Mouse (Mus musculus) left cerebral cortex, postnatal 36 days (tissue): Measurements from ENCODE around the gene Pgm2l1. TPM values are rescaled to one million over a fixed set of nuclear protein-coding genes. Genes with fewer than 3 reads are reported as not detected.

Experiments
- DNase-seq, 2 experiments: peaks; one replicate each; pipeline ENCODE4 v3.0.0; 2021 to 2022; ENCODE audit warnings: low spot score in 2 of 2, mixed read lengths in 1 of 2
- intact Hi-C: fragments of 180-260 bp; cut with DNase I; formaldehyde crosslinking; loops from one replicate; pipeline ENCODE4 v1.15.1; 2025
- total RNA-seq, 2 experiments: library from RNA; stranded (reverse); gene quantifications; 2 replicates each; pipeline ENCODE4 v1.2.3; 2021

The Pgm2l1 gene
- total RNA-seq, 2 experiments from 2014 or later = 294 to 308 TPM

DNA sequence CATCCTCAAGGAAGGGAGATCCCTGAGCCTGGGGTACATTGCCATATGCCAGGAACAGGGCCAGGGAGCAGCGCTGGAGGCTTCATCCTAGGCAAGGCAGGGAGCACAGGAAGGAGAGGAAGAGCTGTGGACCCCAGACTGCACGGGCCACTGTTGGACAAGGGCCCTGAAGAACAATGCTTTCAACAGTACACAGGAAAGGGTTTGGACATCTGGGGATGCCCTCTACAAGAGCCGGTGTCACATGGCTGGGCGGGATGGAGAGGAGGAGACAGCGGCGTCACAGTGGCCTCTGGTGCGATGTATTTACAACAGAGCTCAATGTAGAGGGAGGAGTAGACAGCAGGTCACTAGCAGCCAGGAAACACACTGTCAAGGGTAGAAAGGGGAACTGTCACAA, 100.3 kb downstream of the Pgm2l1 start:
- intact Hi-C loops = no loop called here
- DNase-seq = no peak

Other genes with a start within 250 kb of the Pgm2l1 start
- 10 to 100 TPM; 49.1 to 49.3 TPM for gene Rnf169, start 246.9 kb upstream of the Pgm2l1 start, total RNA-seq
- gene Chrdl2, start 221.2 kb upstream of the Pgm2l1 start, total RNA-seq = under 1 TPM in 1 of 2 experiments, not detected in 1; 0.70 TPM
- 10 to 100 TPM; 23.0 to 37.3 TPM for gene Pold3, start 105.8 kb upstream of the Pgm2l1 start, total RNA-seq
- 1 to 10 TPM; 4.2 to 5.8 TPM for gene Lipt2, start 68.1 kb upstream of the Pgm2l1 start, total RNA-seq
- gene Kcne3, start 50.9 kb upstream of the Pgm2l1 start, total RNA-seq = under 1 TPM; 0.35 to 0.57 TPM
- gene P4ha3, start 58.1 kb downstream of the Pgm2l1 start, total RNA-seq = 1 to 10 TPM; 5.4 to 5.9 TPM
- 10 to 100 TPM; 20.5 to 28.1 TPM for gene C2cd3, start 144.8 kb downstream of the Pgm2l1 start, total RNA-seq
- 100 to 1,000 TPM; 204 to 224 TPM for gene Ppme1, start 144.9 kb downstream of the Pgm2l1 start, total RNA-seq
- gene Ucp3, start 245.6 kb downstream of the Pgm2l1 start, total RNA-seq = 1 to 10 TPM; 2.3 to 2.8 TPM